Mouse (Mus musculus): ENCODE results near the gene Pck1.

GRCm38 (mm10) chr2:173180721-173181388 lies 28.0 kb downstream of the Pck1 start:
- TF ChIP-seq CTCF (IDR thresholded peaks at IDR 0.05; ENCODE audit: low read depth) (no peak), EP300 (IDR thresholded peaks at IDR 0.05; ENCODE audit: low read depth) (no peak)
